Mouse (Mus musculus) hindlimb bud, embryonic 11.5 days (tissue): Measurements from ENCODE around the gene Pygm.

Experiments
- DNase-seq: peaks from one replicate; pipeline ENCODE4 v3.0.0-alpha.2; 2012; ENCODE audit warnings: low read depth, low spot score; ENCODE audit errors: extremely low spot score

The Pygm gene

GRCm38 (mm10) chr19:6426703-6427500 is 42.7 kb downstream of the Pygm start:
- DNase-seq = peak; percentile 41

- no peak for DNase-seq
Measured at GRCm38 (mm10) chr19:6427653-6428434, 43.6 kb downstream of the Pygm start.

- DNase-seq = no peak
Measured at GRCm38 (mm10) chr19:6428501-6429200, 44.5 kb downstream of the Pygm start.

GRCm38 (mm10) chr19:6443016-6443415 is 58.8 kb downstream of the Pygm start:
- DNase-seq = no peak

- DNase-seq = no peak
Measured at GRCm38 (mm10) chr19:6445761-6446423, 61.7 kb downstream of the Pygm start.

- DNase-seq = no peak
Measured at GRCm38 (mm10) chr19:6446736-6447437, 62.7 kb downstream of the Pygm start.
